Mouse (Mus musculus) heart, postnatal 0 days (tissue): Measurements from ENCODE around the gene 1810055G02Rik. TPM values are rescaled to one million over a fixed set of nuclear protein-coding genes. Genes with fewer than 3 reads are reported as not detected.

ENCODE experiments used
- ATAC-seq: fragments of 200-750 bp; cut with Nextera tagmentation; 2 replicates; pipeline ENCODE4 v1.8.0; 2017; ENCODE audit warnings: low read depth, moderate number of reproducible peaks, moderate library complexity; ENCODE audit not compliant: insufficient read depth
- DNase-seq: peaks from one replicate; pipeline ENCODE4 v3.0.0-alpha.2; 2016; ENCODE audit warnings: low spot score
- H3K27ac ChIP-seq: fragments of 300-500 bp; sonication (generic); 2 replicates; pipeline ENCODE4 v1.5.1; 2014; ENCODE audit warnings: low read depth, mild to moderate bottlenecking
- H3K27me3 ChIP-seq: fragments of 300-500 bp; sonication (generic); 2 replicates; pipeline ENCODE4 v1.6.1; 2014; ENCODE audit warnings: low read length, mixed read lengths; ENCODE audit not compliant: control insufficient read depth, insufficient read depth
- H3K36me3 ChIP-seq: fragments of 300-500 bp; sonication (generic); replicated peaks from 2 replicates; pipeline ENCODE4 v1.6.1; 2014; ENCODE audit warnings: low read length, mixed read lengths; ENCODE audit not compliant: control insufficient read depth, insufficient read depth
- H3K4me1 ChIP-seq: fragments of 300-500 bp; sonication (generic); 2 replicates; pipeline ENCODE4 v1.6.1; 2014; ENCODE audit warnings: antibody characterized with exemption; ENCODE audit not compliant: control insufficient read depth, insufficient read depth
- H3K4me2 ChIP-seq: fragments of 300-500 bp; sonication (generic); 2 replicates; pipeline ENCODE4 v1.6.1; 2014; ENCODE audit warnings: low read depth, mild to moderate bottlenecking, low read length, moderate library complexity
- H3K4me3 ChIP-seq: fragments of 300-500 bp; sonication (generic); 2 replicates; pipeline ENCODE4 v1.5.1; 2014; ENCODE audit warnings: low read depth, low read length
- H3K9ac ChIP-seq: fragments of 300-500 bp; sonication (generic); replicated peaks from 2 replicates; pipeline ENCODE4 v1.6.1; 2014; ENCODE audit warnings: low read depth, low read length, mixed read lengths
- H3K9me3 ChIP-seq: fragments of 300-500 bp; sonication (generic); replicated peaks from 2 replicates; pipeline ENCODE4 v1.6.1; 2016; ENCODE audit warnings: low read length; ENCODE audit not compliant: control insufficient read depth
- CTCF ChIP-seq: IDR thresholded peaks from 2 replicates; pipeline ENCODE4 v1.5.1; 2016; ENCODE audit warnings: antibody characterized with exemption, control low read depth, low read depth
- EP300 ChIP-seq: IDR thresholded peaks from 2 replicates; pipeline ENCODE4 v1.6.1; 2016; ENCODE audit warnings: antibody characterized with exemption, low read depth
- WGBS: fragments of 180-500 bp; shearing (Covaris S2); extraction: QIAGEN DNeasy Blood & Tissue Kit; methylation state at CpG from one replicate; pipeline ENCODE4 v1.1.7; 2014; 5-methylcytosine and 5-hydroxymethylcytosine counted together
- polyA plus RNA-seq: library from polyadenylated mRNA; unstranded; fragments of >200 nt; fragmentation: Nextera tagmentation; extraction: Ambion mirVana; gene quantifications from 2 replicates; pipeline ENCODE4 v1.2.1, GENCODE M21; 2015
- total RNA-seq: library from RNA; depleted of rRNA; stranded (reverse); fragments of >200 nt; gene quantifications from 2 replicates; pipeline ENCODE4 v1.2.3, GENCODE M21; 2014; ENCODE audit warnings: low replicate concordance

1810055G02Rik gene
- total and polyA plus RNA-seq, 2 experiments from 2014 or later, result 12.2 to 19.6 TPM

DNA sequence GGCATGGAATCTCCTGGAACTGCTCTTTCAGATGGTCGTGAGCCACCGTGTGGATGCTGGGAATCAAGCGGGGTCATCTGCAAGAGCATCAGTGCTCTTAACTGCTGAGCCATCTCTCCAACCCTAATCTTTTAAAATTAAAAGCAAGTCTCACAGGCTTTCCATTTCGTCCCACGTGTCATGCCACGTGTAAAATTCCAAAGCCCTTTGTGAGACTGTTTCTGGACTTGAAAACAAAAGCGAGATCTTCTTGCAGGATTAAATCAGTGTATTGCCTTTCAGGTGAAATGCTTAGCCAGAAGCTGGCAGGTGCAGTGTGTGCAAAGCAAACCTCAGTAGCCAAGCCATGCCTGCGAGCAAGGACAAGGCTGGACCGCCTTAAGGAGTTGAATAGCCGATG is 540 bp upstream of the 1810055G02Rik start:
- Histone ChIP-seq H3K4me1 (peaks cover 5% of the 10 kb centered on the region; the same call in 1 of the 2 replicates), H3K4me3 (peak overlapping the region; percentile 70), H3K27me3 (no peaks in the 10 kb centered on the region), H3K4me2 (peak overlapping the region; percentile 88), H3K9ac (peak overlapping the region; percentile 51), H3K36me3 (no peaks in the 10 kb centered on the region), H3K27ac (peak overlapping the region; percentile 58), H3K9me3 (no peaks in the 10 kb centered on the region)
- no peak for DNase-seq
- TF ChIP-seq CTCF, result no peak
- no peak for TF ChIP-seq EP300
- no peak for ATAC-seq
- 35% methylated on average over 10 of the region's 10 CpGs for WGBS

DNA sequence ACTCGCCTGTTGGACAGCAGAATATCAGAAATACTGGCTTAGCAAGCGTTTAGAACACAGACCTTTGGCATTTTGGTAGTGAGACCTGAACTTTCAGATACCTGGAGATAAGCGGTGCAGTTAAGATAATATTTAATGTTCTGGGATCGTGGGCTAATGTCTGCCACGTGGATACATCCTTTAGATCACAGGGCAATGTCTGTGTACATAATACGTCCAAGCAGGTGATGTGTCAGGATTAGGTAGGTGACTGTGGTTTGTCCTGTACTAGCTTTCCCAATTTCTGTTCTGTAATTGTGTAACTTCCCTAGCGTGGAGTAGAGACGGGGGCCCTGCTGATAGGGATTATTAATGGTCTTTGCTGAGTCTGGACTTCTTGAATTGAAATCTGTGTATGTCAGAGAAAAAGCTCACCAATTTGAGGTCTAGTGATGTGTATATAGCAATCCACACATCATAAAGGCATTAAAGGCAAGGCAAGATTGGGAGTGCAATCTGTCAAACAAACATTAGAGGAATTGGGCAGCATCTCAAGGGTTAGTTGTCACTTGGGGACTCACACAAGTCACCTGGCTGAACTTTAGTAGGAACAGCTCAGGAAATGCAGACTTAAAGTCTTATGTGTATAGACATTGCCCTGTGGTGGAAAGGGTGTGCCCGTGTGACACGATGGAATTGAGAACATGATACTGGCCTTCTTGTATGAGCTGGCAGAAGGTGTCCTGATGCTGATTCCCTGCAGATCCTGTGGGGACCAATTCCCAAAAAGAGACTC is 1.1 kb downstream of the 1810055G02Rik start:
- Histone ChIP-seq H3K36me3 (no peaks in the 10 kb centered on the region), H3K4me1 (peaks cover 5% of the 10 kb centered on the region; the same call in 1 of the 2 replicates), H3K27me3 (no peaks in the 10 kb centered on the region), H3K4me3 (peak overlapping the region; percentile 70), H3K27ac (no peak overlapping the region), H3K9ac (no peak overlapping the region), H3K4me2 (peak overlapping the region; percentile 88), H3K9me3 (no peaks in the 10 kb centered on the region)
- 39% methylated on average over 10 of the region's 10 CpGs for WGBS
- ATAC-seq, result no peak
- DNase-seq, result no peak
- TF ChIP-seq CTCF (no peak), EP300 (no peak)

DNA sequence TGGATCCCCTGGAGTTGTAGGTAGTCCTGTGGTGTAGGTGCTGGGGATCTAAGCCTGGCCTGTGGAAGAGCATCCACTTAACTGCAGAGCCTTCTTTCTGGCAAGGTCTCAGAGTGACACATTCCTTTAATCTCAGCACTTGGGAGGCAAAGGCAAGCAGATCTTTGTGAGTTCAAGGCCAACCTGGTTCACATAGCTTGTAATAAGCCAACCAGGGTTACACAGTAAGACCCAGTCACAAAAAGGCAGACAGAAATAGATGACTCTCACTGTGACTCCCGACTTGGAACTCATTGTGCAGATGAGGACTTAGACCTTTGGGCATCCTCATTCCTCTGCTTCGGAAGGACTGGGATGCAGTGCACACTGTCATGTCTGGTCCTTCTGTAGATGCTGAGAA is 2.3 kb downstream of the 1810055G02Rik start:
- TF ChIP-seq EP300 (no peak), CTCF (no peak)
- Histone ChIP-seq H3K9me3 (no peaks in the 10 kb centered on the region), H3K4me2 (no peak overlapping the region), H3K36me3 (0 out of 2 replicates have a peak, but pooled peaks cover 2% of the 10 kb centered on the region), H3K27ac (no peak overlapping the region), H3K9ac (no peak overlapping the region), H3K4me1 (peaks cover 5% of the 10 kb centered on the region; the same call in 1 of the 2 replicates), H3K4me3 (no peak overlapping the region), H3K27me3 (no peaks in the 10 kb centered on the region)
- ATAC-seq (no peak), DNase-seq (no peak)
- 75% methylated on average over 2 of the region's 2 CpGs for WGBS

DNA sequence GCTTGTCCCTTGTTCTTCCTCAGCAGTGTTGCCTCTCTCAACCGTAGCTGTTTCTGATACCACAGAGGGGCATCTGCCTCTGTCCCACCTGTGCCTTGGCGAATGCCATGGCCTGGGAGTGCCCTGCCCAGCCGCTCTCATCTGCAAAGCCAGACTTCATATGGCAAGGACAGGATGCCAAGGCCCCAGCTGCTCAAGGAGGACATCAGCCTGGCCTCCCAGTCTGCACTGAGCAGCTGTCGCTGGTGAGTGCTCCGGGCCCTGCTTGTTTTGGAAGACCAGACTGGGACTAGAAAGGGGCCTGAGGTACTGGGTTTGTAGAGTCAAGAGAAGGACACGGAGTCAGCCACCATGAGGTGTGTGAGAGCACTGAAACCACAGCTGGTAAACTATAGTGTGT is 6.3 kb downstream of the 1810055G02Rik start:
- Histone ChIP-seq H3K4me3 (no peak overlapping the region), H3K27ac (no peak overlapping the region), H3K36me3 (peaks cover 19% of the 10 kb centered on the region), H3K9me3 (no peaks in the 10 kb centered on the region), H3K9ac (no peak overlapping the region), H3K4me1 (no peaks in the 10 kb centered on the region), H3K4me2 (no peak overlapping the region), H3K27me3 (no peaks in the 10 kb centered on the region)
- TF ChIP-seq EP300 (no peak), CTCF (no peak)
- no peak for DNase-seq
- ATAC-seq, result no peak
- WGBS, result 84% methylated on average over 6 of the region's 6 CpGs

DNA sequence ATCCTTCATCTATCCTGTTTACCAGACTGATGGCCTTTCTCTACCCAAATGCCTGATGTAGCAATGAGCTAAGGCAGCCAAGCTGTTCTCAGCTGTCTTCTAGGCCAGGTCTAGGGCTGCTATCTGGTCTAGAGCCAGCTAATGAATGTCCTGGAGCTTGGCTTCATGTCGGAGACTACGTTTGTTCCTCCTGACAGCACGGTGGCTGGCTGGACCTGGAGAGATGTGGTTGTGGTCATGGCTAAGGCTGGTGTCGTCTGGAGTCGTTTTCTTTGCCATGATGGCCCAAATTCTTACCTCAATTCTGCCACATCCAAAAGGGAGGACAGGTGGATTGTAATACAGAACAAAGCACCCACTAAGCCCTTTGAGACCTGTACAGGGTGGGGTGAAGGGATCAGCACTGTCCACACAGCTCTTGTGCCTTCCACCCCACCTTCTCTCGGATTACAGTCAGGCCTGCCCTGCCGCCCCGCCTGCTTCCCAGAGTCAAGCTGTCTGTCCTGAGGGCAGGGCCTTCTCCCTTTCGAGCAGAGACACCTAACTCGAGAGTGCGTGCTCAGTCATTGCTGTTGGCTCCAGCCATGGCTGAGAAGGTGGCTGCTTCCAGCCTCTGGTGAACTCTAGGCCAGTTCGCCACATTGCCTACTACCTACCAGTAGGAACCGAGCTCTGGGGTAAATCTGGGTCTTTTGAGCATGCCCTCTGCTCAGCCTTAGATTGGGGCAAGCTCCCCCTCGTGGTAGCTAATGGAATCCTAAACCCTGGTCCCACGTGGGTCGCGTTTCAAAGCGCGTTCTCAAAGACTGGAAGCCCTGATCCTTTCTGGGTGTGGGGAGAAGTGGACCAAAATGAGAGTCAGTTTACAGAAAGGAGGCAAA is 10.6 kb downstream of the 1810055G02Rik start:
- no peaks in the 10 kb centered on the region for H3K27me3 ChIP-seq
- H3K9me3 ChIP-seq, result no peaks in the 10 kb centered on the region
- H3K4me1 ChIP-seq, result 0 out of 2 replicates have a peak, but pooled peaks cover 3% of the 10 kb centered on the region
- peak overlapping the region; percentile 49 for H3K4me3 ChIP-seq
- peak overlapping the region; percentile 87 for H3K4me2 ChIP-seq
- DNase-seq (peak; percentile 71), ATAC-seq (peak; percentile 73)
- H3K9ac ChIP-seq, result peak overlapping the region; percentile 57; the same call in 1 of the 2 replicates
- H3K36me3 ChIP-seq, result peaks cover 19% of the 10 kb centered on the region
- WGBS, result 39% methylated on average over 19 of the region's 19 CpGs
- 0 out of 2 replicates have a peak overlapping the region, but pooled peaks have one; percentile 26 for H3K27ac ChIP-seq
- TF ChIP-seq EP300, result no peak
- peak; percentile 64 for TF ChIP-seq CTCF
